Mouse (Mus musculus): ENCODE data around the gene Slc39a9. TPM values are rescaled to one million over a fixed set of nuclear protein-coding genes. Genes with fewer than 3 reads are reported as not detected.

The Slc39a9 gene
- polyA plus RNA-seq, 1 experiment, result 25.9 TPM

GRCm38 (mm10) chr12:80706208-80706914 is 62.7 kb downstream of the Slc39a9 start:
- Histone ChIP-seq H3K4me3 (ENCODE audit: insufficient read depth, low read length) (no peak overlapping the region), H3K4me1 (ENCODE audit: control insufficient read depth, insufficient read depth, low read length) (no peaks in the 10 kb centered on the region), H3K27ac (ENCODE audit: insufficient read depth, low read depth, low read length) (no peak overlapping the region)
- TF ChIP-seq POLR2A (IDR thresholded peaks at IDR 0.05; ENCODE audit: borderline replicate concordance, low read depth, low read length), result no peak

- H3K27ac ChIP-seq (ENCODE audit: insufficient read depth, low read depth, low read length), result no peak overlapping the region
- H3K4me3 ChIP-seq (ENCODE audit: insufficient read depth, low read length), result no peak overlapping the region
- no peaks in the 10 kb centered on the region for H3K4me1 ChIP-seq (ENCODE audit: control insufficient read depth, insufficient read depth, low read length)
- TF ChIP-seq POLR2A (IDR thresholded peaks at IDR 0.05; ENCODE audit: borderline replicate concordance, low read depth, low read length), result no peak
- no peak for TF ChIP-seq CTCF (IDR thresholded peaks at IDR 0.05; ENCODE audit: low read depth, low read length)
Measured at GRCm38 (mm10) chr12:80706915-80707604, 63.4 kb downstream of the Slc39a9 start.

- Histone ChIP-seq H3K4me1 (ENCODE audit: control insufficient read depth, insufficient read depth, low read length) (no peaks in the 10 kb centered on the region), H3K4me3 (ENCODE audit: insufficient read depth, low read length) (no peak overlapping the region), H3K27ac (ENCODE audit: insufficient read depth, low read depth, low read length) (no peak overlapping the region)
- TF ChIP-seq POLR2A (IDR thresholded peaks at IDR 0.05; ENCODE audit: borderline replicate concordance, low read depth, low read length) (no peak), CTCF (IDR thresholded peaks at IDR 0.05; ENCODE audit: low read depth, low read length) (no peak)
Measured at GRCm38 (mm10) chr12:80715915-80716314, 72.2 kb downstream of the Slc39a9 start.

GRCm38 (mm10) chr12:80719141-80719540 is 75.5 kb downstream of the Slc39a9 start:
- no peak overlapping the region for H3K4me3 ChIP-seq (ENCODE audit: insufficient read depth, low read length)
- TF ChIP-seq POLR2A (IDR thresholded peaks at IDR 0.05; ENCODE audit: borderline replicate concordance, low read depth, low read length) (no peak), CTCF (IDR thresholded peaks at IDR 0.05; ENCODE audit: low read depth, low read length) (no peak)
- H3K4me1 ChIP-seq (ENCODE audit: control insufficient read depth, insufficient read depth, low read length), result no peaks in the 10 kb centered on the region

GRCm38 (mm10) chr12:80720507-80720906 is 76.8 kb downstream of the Slc39a9 start:
- no peak overlapping the region for H3K4me3 ChIP-seq (ENCODE audit: insufficient read depth, low read length)
- no peak overlapping the region for H3K27ac ChIP-seq (ENCODE audit: insufficient read depth, low read depth, low read length)
- TF ChIP-seq POLR2A (IDR thresholded peaks at IDR 0.05; ENCODE audit: borderline replicate concordance, low read depth, low read length) (no peak), CTCF (IDR thresholded peaks at IDR 0.05; ENCODE audit: low read depth, low read length) (no peak)
- no peaks in the 10 kb centered on the region for H3K4me1 ChIP-seq (ENCODE audit: control insufficient read depth, insufficient read depth, low read length)

More at GRCm38 (mm10) chr12:80719141-80719540, 75.5 kb downstream of the Slc39a9 start:
- H3K27ac ChIP-seq (ENCODE audit: insufficient read depth, low read depth, low read length), result no peak overlapping the region

- H3K4me1 ChIP-seq (ENCODE audit: control insufficient read depth, insufficient read depth, low read length), result no peaks in the 10 kb centered on the region
- no peak for TF ChIP-seq CTCF (IDR thresholded peaks at IDR 0.05; ENCODE audit: low read depth, low read length)
- TF ChIP-seq POLR2A (IDR thresholded peaks at IDR 0.05; ENCODE audit: borderline replicate concordance, low read depth, low read length), result no peak
- no peak overlapping the region for H3K4me3 ChIP-seq (ENCODE audit: insufficient read depth, low read length)
- no peak overlapping the region for H3K27ac ChIP-seq (ENCODE audit: insufficient read depth, low read depth, low read length)
Measured at GRCm38 (mm10) chr12:80721458-80721857, 77.8 kb downstream of the Slc39a9 start.

GRCm38 (mm10) chr12:80724853-80725559 is 81.3 kb downstream of the Slc39a9 start:
- Histone ChIP-seq H3K4me3 (ENCODE audit: insufficient read depth, low read length) (no peak overlapping the region), H3K4me1 (ENCODE audit: control insufficient read depth, insufficient read depth, low read length) (peaks cover 8% of the 10 kb centered on the region), H3K27ac (ENCODE audit: insufficient read depth, low read depth, low read length) (no peak overlapping the region)
- no peak for TF ChIP-seq POLR2A (IDR thresholded peaks at IDR 0.05; ENCODE audit: borderline replicate concordance, low read depth, low read length)
- TF ChIP-seq CTCF (IDR thresholded peaks at IDR 0.05; ENCODE audit: low read depth, low read length), result peak; percentile 67

GRCm38 (mm10) chr12:80728207-80728606 is 84.5 kb downstream of the Slc39a9 start:
- no peak overlapping the region for H3K27ac ChIP-seq (ENCODE audit: insufficient read depth, low read depth, low read length)
- peaks cover 10% of the 10 kb centered on the region for H3K4me1 ChIP-seq (ENCODE audit: control insufficient read depth, insufficient read depth, low read length)
- H3K4me3 ChIP-seq (ENCODE audit: insufficient read depth, low read length), result no peak overlapping the region
- TF ChIP-seq POLR2A (IDR thresholded peaks at IDR 0.05; ENCODE audit: borderline replicate concordance, low read depth, low read length) (no peak), CTCF (IDR thresholded peaks at IDR 0.05; ENCODE audit: low read depth, low read length) (no peak)

GRCm38 (mm10) chr12:80728814-80729213 is 85.1 kb downstream of the Slc39a9 start:
- Histone ChIP-seq H3K4me1 (ENCODE audit: control insufficient read depth, insufficient read depth, low read length) (peaks cover 10% of the 10 kb centered on the region), H3K4me3 (ENCODE audit: insufficient read depth, low read length) (no peak overlapping the region), H3K27ac (ENCODE audit: insufficient read depth, low read depth, low read length) (no peak overlapping the region)
- TF ChIP-seq POLR2A (IDR thresholded peaks at IDR 0.05; ENCODE audit: borderline replicate concordance, low read depth, low read length), result no peak
- no peak for TF ChIP-seq CTCF (IDR thresholded peaks at IDR 0.05; ENCODE audit: low read depth, low read length)
